Mouse (Mus musculus) layer of hippocampus, adult 18-20 months (tissue): ENCODE measurements around the gene Phf13. TPM values are rescaled to one million over a fixed set of nuclear protein-coding genes. Genes with fewer than 3 reads are reported as not detected.

Source experiments
- DNase-seq, 2 experiments: peaks; one replicate each; pipeline ENCODE4 v3.0.0; 2022; ENCODE audit warnings: low spot score in 2 of 2
- total RNA-seq, 2 experiments: library from RNA; stranded (reverse); gene quantifications; 2 replicates each; pipeline ENCODE4 v1.2.3; 2021

Gene Phf13
- total RNA-seq, 2 experiments from 2014 or later: 12.6 to 12.8 TPM

GRCm38 (mm10) chr4:151948497-151949471 lies 47.3 kb downstream of the Phf13 start:
- no peak for DNase-seq

GRCm38 (mm10) chr4:151946211-151946610 lies 49.8 kb downstream of the Phf13 start:
- no peak for DNase-seq

Other genes with a start within 250 kb of the Phf13 start
- gene Camta1, start 134.4 kb downstream of the Phf13 start, total RNA-seq: 100 to 1,000 TPM; 279 to 302 TPM
- gene Dnajc11, start 62.6 kb downstream of the Phf13 start, total RNA-seq: 10 to 100 TPM; 65.4 to 67.7 TPM
- 10 to 100 TPM; 24.4 to 28.2 TPM for gene Thap3, start 7.3 kb downstream of the Phf13 start, total RNA-seq
- 10 to 100 TPM; 22.2 to 24.4 TPM for gene Klhl21, start 12.5 kb upstream of the Phf13 start, total RNA-seq
- gene Zbtb48, start 31.4 kb upstream of the Phf13 start, total RNA-seq: 10 to 100 TPM; 11.2 to 12.8 TPM
- under 1 TPM; 0.41 to 0.64 TPM for gene Tas1r1, start 42.3 kb upstream of the Phf13 start, total RNA-seq
- gene Nol9, start 43.1 kb upstream of the Phf13 start, total RNA-seq: 10 to 100 TPM; 18.3 to 19.3 TPM
- gene Plekhg5, start 76.2 kb upstream of the Phf13 start, total RNA-seq: 100 to 1,000 TPM; 147 to 149 TPM
- gene Tnfrsf25, start 119.7 kb upstream of the Phf13 start, total RNA-seq: 10 to 100 TPM; 40.4 to 49.5 TPM
- 1 to 10 TPM; 2.8 to 3.0 TPM for gene Espn, start 156.1 kb upstream of the Phf13 start, total RNA-seq
- gene Hes2, start 162.6 kb upstream of the Phf13 start, total RNA-seq: not detected
- gene Acot7, start 181.9 kb upstream of the Phf13 start, total RNA-seq: 100 to 1,000 TPM; 329 to 352 TPM